Mouse (Mus musculus): ENCODE measurements around the gene Aldh1a1. TPM values are rescaled to one million over a fixed set of nuclear protein-coding genes. Genes with fewer than 3 reads are reported as not detected.

Gene Aldh1a1
- polyA plus RNA-seq, 1 experiment from 2014 or later: 19.4 TPM

GRCm38 (mm10) chr19:20541924-20542323 lies 49.4 kb downstream of the Aldh1a1 start:
- no peak for ATAC-seq
- 94% methylated on average over 1 of the region's 1 CpGs for WGBS

GRCm38 (mm10) chr19:20543816-20544215 lies 51.3 kb downstream of the Aldh1a1 start:
- H3K9me3 ChIP-seq (replicated peaks; ENCODE audit: control insufficient read depth, low read length, poor library complexity, severe bottlenecking): no peaks in the 10 kb centered on the region
- no peaks in the 10 kb centered on the region for H3K27me3 ChIP-seq (ENCODE audit: control insufficient read depth, insufficient read depth, low read depth, low read length)

More at GRCm38 (mm10) chr19:20541924-20542323, 49.4 kb downstream of the Aldh1a1 start:
- Histone ChIP-seq H3K4me2 (ENCODE audit: low read length) (no peak overlapping the region), H3K27me3 (ENCODE audit: control insufficient read depth, insufficient read depth, low read depth, low read length) (no peaks in the 10 kb centered on the region), H3K36me3 (ENCODE audit: control insufficient read depth, insufficient read depth, low read length) (no peaks in the 10 kb centered on the region), H3K9ac (ENCODE audit: low read depth, low read length) (no peak overlapping the region), H3K4me1 (ENCODE audit: control insufficient read depth, insufficient read depth, low read length) (no peaks in the 10 kb centered on the region), H3K27ac (ENCODE audit: low read length) (no peak overlapping the region), H3K4me3 (ENCODE audit: low read depth, low read length) (no peak overlapping the region), H3K9me3 (replicated peaks; ENCODE audit: control insufficient read depth, low read length, poor library complexity, severe bottlenecking) (no peaks in the 10 kb centered on the region)

DNA sequence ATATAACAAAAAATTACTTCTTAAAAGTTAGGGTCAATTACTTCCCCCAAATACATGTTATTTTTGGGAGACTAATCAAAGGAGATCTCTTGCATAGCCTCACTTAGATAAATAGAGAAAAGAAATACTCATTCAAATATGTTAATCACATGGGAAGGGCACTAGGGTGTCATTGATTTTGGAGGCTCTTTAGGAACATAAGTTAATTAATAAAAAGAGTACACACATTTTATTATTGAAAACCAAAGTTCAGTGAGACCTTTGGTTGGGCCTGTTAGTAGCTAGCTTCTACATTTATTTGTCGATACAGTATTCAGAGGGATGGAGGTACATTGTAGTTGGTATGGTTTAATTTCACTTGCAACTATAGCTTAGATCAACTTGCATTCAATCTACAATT lies 52.4 kb downstream of the Aldh1a1 start:
- Histone ChIP-seq H3K9me3 (replicated peaks; ENCODE audit: control insufficient read depth, low read length, poor library complexity, severe bottlenecking) (no peaks in the 10 kb centered on the region), H3K36me3 (ENCODE audit: control insufficient read depth, insufficient read depth, low read length) (no peaks in the 10 kb centered on the region), H3K27ac (ENCODE audit: low read length) (no peak overlapping the region), H3K4me2 (ENCODE audit: low read length) (no peak overlapping the region), H3K4me3 (ENCODE audit: low read depth, low read length) (no peak overlapping the region), H3K4me1 (ENCODE audit: control insufficient read depth, insufficient read depth, low read length) (peaks cover 2% of the 10 kb centered on the region; the same call in 1 of the 2 replicates), H3K9ac (ENCODE audit: low read depth, low read length) (no peak overlapping the region), H3K27me3 (ENCODE audit: control insufficient read depth, insufficient read depth, low read depth, low read length) (no peaks in the 10 kb centered on the region)
- no peak for ATAC-seq
- 97% methylated on average over 1 of the region's 1 CpGs for WGBS

More at GRCm38 (mm10) chr19:20543816-20544215, 51.3 kb downstream of the Aldh1a1 start:
- Histone ChIP-seq H3K27ac (ENCODE audit: low read length) (no peak overlapping the region), H3K4me1 (ENCODE audit: control insufficient read depth, insufficient read depth, low read length) (no peaks in the 10 kb centered on the region), H3K36me3 (ENCODE audit: control insufficient read depth, insufficient read depth, low read length) (no peaks in the 10 kb centered on the region), H3K4me2 (ENCODE audit: low read length) (no peak overlapping the region), H3K4me3 (ENCODE audit: low read depth, low read length) (no peak overlapping the region), H3K9ac (ENCODE audit: low read depth, low read length) (no peak overlapping the region)
- 41% methylated on average over 1 of the region's 1 CpGs for WGBS
- no peak for ATAC-seq

DNA sequence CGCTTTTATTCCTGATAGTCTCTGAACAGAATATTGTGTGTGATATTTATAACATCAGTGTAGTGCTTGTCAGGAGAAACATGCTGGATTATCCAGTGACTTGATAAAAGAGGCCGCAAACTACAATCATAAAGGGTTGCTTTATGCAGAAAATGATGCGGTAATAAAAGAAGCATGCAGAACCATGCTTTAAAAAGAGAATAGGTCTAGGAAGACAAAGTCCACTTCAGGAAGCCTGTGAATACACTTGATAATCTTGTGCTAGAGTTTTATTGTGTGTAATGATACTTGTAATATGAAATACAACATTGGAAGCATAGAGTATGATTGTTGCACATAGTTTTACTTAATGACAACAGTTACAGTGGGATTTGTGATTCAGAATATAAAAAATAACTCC lies 54.5 kb downstream of the Aldh1a1 start:
- H3K27ac ChIP-seq (ENCODE audit: low read length): no peak overlapping the region
- H3K9me3 ChIP-seq (replicated peaks; ENCODE audit: control insufficient read depth, low read length, poor library complexity, severe bottlenecking): no peaks in the 10 kb centered on the region
- no peak overlapping the region for H3K4me3 ChIP-seq (ENCODE audit: low read depth, low read length)
- no peak for ATAC-seq
- H3K4me2 ChIP-seq (ENCODE audit: low read length): no peak overlapping the region
- H3K27me3 ChIP-seq (ENCODE audit: control insufficient read depth, insufficient read depth, low read depth, low read length): no peaks in the 10 kb centered on the region
- 81% methylated on average over 3 of the region's 3 CpGs for WGBS
- H3K9ac ChIP-seq (ENCODE audit: low read depth, low read length): no peak overlapping the region
- peaks cover 2% of the 10 kb centered on the region; the same call in 1 of the 2 replicates for H3K4me1 ChIP-seq (ENCODE audit: control insufficient read depth, insufficient read depth, low read length)
- no peaks in the 10 kb centered on the region for H3K36me3 ChIP-seq (ENCODE audit: control insufficient read depth, insufficient read depth, low read length)

GRCm38 (mm10) chr19:20549409-20549808 lies 56.9 kb downstream of the Aldh1a1 start:
- Histone ChIP-seq H3K4me2 (ENCODE audit: low read length) (no peak overlapping the region), H3K9me3 (replicated peaks; ENCODE audit: control insufficient read depth, low read length, poor library complexity, severe bottlenecking) (no peaks in the 10 kb centered on the region), H3K27ac (ENCODE audit: low read length) (no peak overlapping the region), H3K36me3 (ENCODE audit: control insufficient read depth, insufficient read depth, low read length) (no peaks in the 10 kb centered on the region), H3K4me3 (ENCODE audit: low read depth, low read length) (no peak overlapping the region), H3K4me1 (ENCODE audit: control insufficient read depth, insufficient read depth, low read length) (peaks cover 2% of the 10 kb centered on the region; the same call in 1 of the 2 replicates), H3K9ac (ENCODE audit: low read depth, low read length) (no peak overlapping the region), H3K27me3 (ENCODE audit: control insufficient read depth, insufficient read depth, low read depth, low read length) (no peaks in the 10 kb centered on the region)
- 100% methylated on average over 1 of the region's 1 CpGs for WGBS
- no peak; the same call in 1 of the 2 replicates for ATAC-seq

DNA sequence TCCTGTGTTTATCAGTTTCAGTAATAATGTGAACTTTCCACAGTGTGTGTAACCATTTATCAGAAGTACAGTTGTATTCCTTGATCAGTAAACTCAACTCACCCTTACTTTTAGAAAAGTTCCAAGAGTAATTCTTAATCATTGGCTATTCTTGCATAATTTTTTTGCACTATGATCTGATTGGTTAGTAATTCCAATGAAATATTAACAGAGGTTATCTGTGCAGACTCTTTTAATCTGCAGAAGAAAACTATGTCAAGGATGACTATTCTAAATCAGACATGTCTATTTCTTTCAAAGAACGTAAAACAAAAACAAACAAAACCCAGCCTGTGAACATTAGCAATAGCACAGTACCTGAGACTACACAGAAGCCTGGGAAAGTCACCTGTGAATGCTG lies 62.9 kb downstream of the Aldh1a1 start:
- 85% methylated on average over 1 of the region's 1 CpGs for WGBS
- Histone ChIP-seq H3K4me3 (ENCODE audit: low read depth, low read length) (no peak overlapping the region), H3K36me3 (ENCODE audit: control insufficient read depth, insufficient read depth, low read length) (no peaks in the 10 kb centered on the region), H3K4me2 (ENCODE audit: low read length) (no peak overlapping the region), H3K9ac (ENCODE audit: low read depth, low read length) (no peak overlapping the region), H3K9me3 (replicated peaks; ENCODE audit: control insufficient read depth, low read length, poor library complexity, severe bottlenecking) (no peaks in the 10 kb centered on the region), H3K4me1 (ENCODE audit: control insufficient read depth, insufficient read depth, low read length) (no peaks in the 10 kb centered on the region), H3K27ac (ENCODE audit: low read length) (no peak overlapping the region), H3K27me3 (ENCODE audit: control insufficient read depth, insufficient read depth, low read depth, low read length) (no peaks in the 10 kb centered on the region)
- no peak for ATAC-seq

DNA sequence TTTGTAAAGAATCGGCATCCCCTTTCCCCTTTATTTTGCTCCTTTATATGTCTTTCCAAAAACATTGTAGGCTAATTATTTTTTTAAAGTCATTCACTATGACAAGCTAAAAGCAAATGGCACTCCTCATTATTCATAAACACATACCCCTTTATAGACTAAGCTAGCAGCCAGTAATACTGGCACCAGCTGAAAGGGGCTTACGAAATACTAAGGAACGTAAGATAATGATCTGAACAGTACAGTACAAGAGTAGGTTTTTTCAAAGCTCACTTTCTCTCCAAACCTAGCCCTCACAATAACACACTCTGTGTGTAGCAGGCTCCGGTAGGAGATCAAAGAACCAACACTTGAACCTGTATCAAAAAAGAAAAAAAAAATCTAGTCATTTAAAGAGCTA lies 64.7 kb downstream of the Aldh1a1 start:
- H3K9me3 ChIP-seq (replicated peaks; ENCODE audit: control insufficient read depth, low read length, poor library complexity, severe bottlenecking): no peaks in the 10 kb centered on the region
- no peaks in the 10 kb centered on the region for H3K36me3 ChIP-seq (ENCODE audit: control insufficient read depth, insufficient read depth, low read length)
- ATAC-seq: no peak
- no peak overlapping the region for H3K4me3 ChIP-seq (ENCODE audit: low read depth, low read length)
- no peak overlapping the region for H3K4me2 ChIP-seq (ENCODE audit: low read length)
- no peaks in the 10 kb centered on the region for H3K27me3 ChIP-seq (ENCODE audit: control insufficient read depth, insufficient read depth, low read depth, low read length)
- no peak overlapping the region for H3K9ac ChIP-seq (ENCODE audit: low read depth, low read length)
- 72% methylated on average over 4 of the region's 4 CpGs for WGBS
- no peak overlapping the region for H3K27ac ChIP-seq (ENCODE audit: low read length)
- no peaks in the 10 kb centered on the region for H3K4me1 ChIP-seq (ENCODE audit: control insufficient read depth, insufficient read depth, low read length)

- H3K27ac ChIP-seq (ENCODE audit: low read length): no peak overlapping the region
- no peaks in the 10 kb centered on the region for H3K36me3 ChIP-seq (ENCODE audit: control insufficient read depth, insufficient read depth, low read length)
- no peak for ATAC-seq
- H3K27me3 ChIP-seq (ENCODE audit: control insufficient read depth, insufficient read depth, low read depth, low read length): no peaks in the 10 kb centered on the region
- 93% methylated on average over 3 of the region's 3 CpGs for WGBS
- no peaks in the 10 kb centered on the region for H3K4me1 ChIP-seq (ENCODE audit: control insufficient read depth, insufficient read depth, low read length)
- H3K4me3 ChIP-seq (ENCODE audit: low read depth, low read length): no peak overlapping the region
- H3K9me3 ChIP-seq (replicated peaks; ENCODE audit: control insufficient read depth, low read length, poor library complexity, severe bottlenecking): no peaks in the 10 kb centered on the region
- no peak overlapping the region for H3K4me2 ChIP-seq (ENCODE audit: low read length)
- H3K9ac ChIP-seq (ENCODE audit: low read depth, low read length): no peak overlapping the region
Measured at GRCm38 (mm10) chr19:20558069-20558468, 65.6 kb downstream of the Aldh1a1 start.

DNA sequence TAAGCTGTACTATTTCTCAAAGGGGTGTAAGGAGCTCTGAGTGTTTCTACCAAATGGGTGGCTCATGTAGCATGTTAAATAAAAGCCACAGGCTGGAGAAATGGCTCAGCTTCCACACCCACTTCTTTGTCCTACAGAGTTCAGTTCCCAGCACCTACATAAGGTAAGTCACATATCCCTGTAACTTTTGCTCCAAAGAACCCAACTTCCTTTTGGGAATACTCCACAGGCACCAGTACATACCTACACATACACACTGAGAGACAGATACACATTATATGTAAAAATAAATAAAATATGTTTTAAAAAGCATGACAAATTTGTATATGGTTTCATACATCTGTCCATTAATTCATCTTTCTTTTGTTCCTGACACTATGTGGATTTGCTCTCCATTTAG lies 66.0 kb downstream of the Aldh1a1 start:
- H3K9ac ChIP-seq (ENCODE audit: low read depth, low read length): no peak overlapping the region
- no peak overlapping the region for H3K4me2 ChIP-seq (ENCODE audit: low read length)
- H3K27me3 ChIP-seq (ENCODE audit: control insufficient read depth, insufficient read depth, low read depth, low read length): no peaks in the 10 kb centered on the region
- no peaks in the 10 kb centered on the region for H3K4me1 ChIP-seq (ENCODE audit: control insufficient read depth, insufficient read depth, low read length)
- H3K4me3 ChIP-seq (ENCODE audit: low read depth, low read length): no peak overlapping the region
- no peak for ATAC-seq
- H3K9me3 ChIP-seq (replicated peaks; ENCODE audit: control insufficient read depth, low read length, poor library complexity, severe bottlenecking): no peaks in the 10 kb centered on the region
- H3K27ac ChIP-seq (ENCODE audit: low read length): no peak overlapping the region
- H3K36me3 ChIP-seq (ENCODE audit: control insufficient read depth, insufficient read depth, low read length): no peaks in the 10 kb centered on the region

Measured in midbrain, embryonic 16.5 days (tissue).